Mouse (Mus musculus) liver, postnatal 0 days (tissue): ENCODE measurements at regions not wholly inside any gene's neighbourhood (a gene's known extent, or its start where the extent isn't known, plus 50 kb on each side); places are given as distances from the start of the nearest gene placed in this dataset.

ENCODE experiments used
- CTCF ChIP-seq: sonication (generic); IDR thresholded peaks from 2 replicates; pipeline ENCODE4 v1.5.1; 2016; ENCODE audit warnings: antibody characterized with exemption, low read depth
- EP300 ChIP-seq: IDR thresholded peaks from 2 replicates; pipeline ENCODE4 v1.6.1; 2016; ENCODE audit warnings: antibody characterized with exemption, low read depth, mild to moderate bottlenecking

DNA sequence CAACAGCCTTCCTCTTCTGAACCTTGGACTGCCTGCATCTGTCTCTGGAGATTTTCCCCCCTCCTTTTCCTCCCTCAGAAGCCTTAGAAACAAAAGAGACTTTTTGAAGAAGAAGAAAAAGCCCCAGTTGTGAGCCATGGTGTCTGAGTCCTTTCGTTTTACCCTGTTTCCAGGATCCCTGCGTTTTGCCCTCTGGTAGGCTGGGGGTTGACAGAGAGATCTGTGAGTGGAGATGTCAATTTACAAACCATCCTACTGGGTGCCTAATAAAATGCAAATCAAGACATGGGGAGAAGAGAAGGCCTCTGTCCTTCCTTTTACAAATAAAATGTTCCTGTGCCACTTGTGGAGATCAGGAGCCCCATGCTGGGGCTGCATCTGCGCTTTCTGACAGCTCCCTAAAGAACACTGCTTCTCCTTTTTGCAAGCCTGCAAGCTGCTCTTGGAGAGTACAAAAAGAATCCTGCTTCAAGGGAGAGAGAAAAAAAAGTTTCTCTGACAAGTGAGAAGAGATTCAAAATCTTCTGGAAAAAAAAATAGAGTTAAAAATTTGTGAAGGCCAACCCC is 421.4 kb downstream of the Tox3 start:
- no peak for TF ChIP-seq EP300
- TF ChIP-seq CTCF: no peak
